Mouse (Mus musculus) MEL (cell line): ENCODE results near the gene Cby3. TPM values are rescaled to one million over a fixed set of nuclear protein-coding genes. Genes with fewer than 3 reads are reported as not detected.

Experiments used
- DNase-seq: peaks from one replicate; pipeline ENCODE4 v3.0.0; 2011; ENCODE audit warnings: low read depth, low spot score
- H3K27ac ChIP-seq: 2 replicates; pipeline ENCODE4 v1.5.1; 2012; ENCODE audit warnings: low read depth, mild to moderate bottlenecking, control low read depth, low read length, moderate library complexity; ENCODE audit not compliant: control insufficient read depth
- H3K27me3 ChIP-seq, 2 experiments: fragments of 150-350 bp in 1 of 2; sonication (generic) in 1 of 2; 2 replicates each; pipeline ENCODE4 v1.6.1; 2012; ENCODE audit warnings: low read length in 2 of 2, mild to moderate bottlenecking in 2 of 2, improper control_type of control experiment in 1 of 2, moderate library complexity in 1 of 2; ENCODE audit not compliant: insufficient read depth in 2 of 2, control insufficient read depth in 1 of 2
- H3K36me3 ChIP-seq, 2 experiments: 2 replicates each; pipeline ENCODE4 v1.6.1; 2012 to 2014; ENCODE audit warnings: low read length in 2 of 2, improper control_type of control experiment in 1 of 2, inconsistent platforms in 1 of 2, mild to moderate bottlenecking in 1 of 2; ENCODE audit not compliant: insufficient read depth in 2 of 2, control insufficient read depth in 1 of 2
- H3K4me1 ChIP-seq, 2 experiments: fragments of 150-350 bp in 1 of 2; sonication (generic) in 1 of 2; 2 replicates each; pipeline ENCODE4 v1.6.1; 2012; ENCODE audit warnings: low read length in 2 of 2, improper control_type of control experiment in 1 of 2, mild to moderate bottlenecking in 1 of 2; ENCODE audit not compliant: insufficient read depth in 2 of 2, control insufficient read depth in 1 of 2
- H3K4me3 ChIP-seq, 2 experiments: fragments of 150-350 bp in 1 of 2; sonication (generic) in 1 of 2; 2 replicates each; pipeline ENCODE4 v1.5.1; 2012; ENCODE audit warnings: low read depth in 2 of 2, low read length in 2 of 2, mild to moderate bottlenecking in 2 of 2, moderate library complexity in 2 of 2, control low read depth in 1 of 2, improper control_type of control experiment in 1 of 2; ENCODE audit not compliant: control insufficient read depth in 1 of 2, insufficient read depth in 1 of 2
- H3K79me2 ChIP-seq: 2 replicates; pipeline ENCODE4 v1.6.1; 2012; ENCODE audit warnings: mild to moderate bottlenecking, low read length, moderate library complexity; ENCODE audit not compliant: control insufficient read depth, poor library complexity, insufficient read depth
- H3K9ac ChIP-seq: 2 replicates; pipeline ENCODE4 v1.6.1; 2012; ENCODE audit warnings: low read depth, mild to moderate bottlenecking, control low read depth, low read length, moderate library complexity; ENCODE audit not compliant: control insufficient read depth, poor library complexity, severe bottlenecking
- H3K9me3 ChIP-seq: fragments of 150-350 bp; sonication (generic); replicated peaks from 2 replicates; pipeline ENCODE4 v1.6.1; 2012; ENCODE audit warnings: mild to moderate bottlenecking, low read length, improper control_type of control experiment, moderate library complexity; ENCODE audit not compliant: insufficient read depth
- BHLHE40 ChIP-seq: IDR thresholded peaks from 2 replicates; pipeline ENCODE4 v1.6.1; 2012; ENCODE audit warnings: low read depth, mild to moderate bottlenecking, inconsistent platforms, low read length, improper control_type of control experiment, borderline replicate concordance
- CHD1 ChIP-seq: IDR thresholded peaks from 2 replicates; pipeline ENCODE4 v1.6.1; 2012; ENCODE audit warnings: low read depth, mild to moderate bottlenecking, inconsistent platforms, low read length, improper control_type of control experiment
- CHD2 ChIP-seq: IDR thresholded peaks from 2 replicates; pipeline ENCODE4 v1.6.1; 2011; ENCODE audit warnings: low read length, improper control_type of control experiment
- E2F4 ChIP-seq: IDR thresholded peaks from 2 replicates; pipeline ENCODE4 v1.6.1; 2011; ENCODE audit warnings: low read depth, low read length, improper control_type of control experiment, borderline replicate concordance
- ELF1 ChIP-seq: IDR thresholded peaks from 2 replicates; pipeline ENCODE4 v1.6.1; 2014; ENCODE audit warnings: low read depth, mild to moderate bottlenecking, inconsistent platforms, low read length, improper control_type of control experiment, moderate library complexity
- EP300 ChIP-seq, 2 experiments: IDR thresholded peaks; 2 replicates each; pipeline ENCODE4 v1.6.1; 2011; ENCODE audit warnings: improper control_type of control experiment in 2 of 2, low read length in 2 of 2, low read depth in 1 of 2, mild to moderate bottlenecking in 1 of 2
- GATA1 ChIP-seq: IDR thresholded peaks from 2 replicates; pipeline ENCODE4 v1.6.1; 2011; ENCODE audit warnings: low read depth, low read length, improper control_type of control experiment
- JUND ChIP-seq: IDR thresholded peaks from 2 replicates; pipeline ENCODE4 v1.6.1; 2011; ENCODE audit warnings: low read depth, mild to moderate bottlenecking, improper control_type of control experiment, low read length
- MAFK ChIP-seq: IDR thresholded peaks from 2 replicates; pipeline ENCODE4 v1.6.1; 2011; ENCODE audit warnings: low read depth, mild to moderate bottlenecking, low read length, improper control_type of control experiment, borderline replicate concordance
- MAX ChIP-seq: IDR thresholded peaks from 2 replicates; pipeline ENCODE4 v1.6.1; 2011; ENCODE audit warnings: low read length, improper control_type of control experiment
- MXI1 ChIP-seq: IDR thresholded peaks from 2 replicates; pipeline ENCODE4 v1.6.1; 2011; ENCODE audit warnings: mild to moderate bottlenecking, low read depth, low read length, improper control_type of control experiment
- MYB ChIP-seq: IDR thresholded peaks from 2 replicates; pipeline ENCODE4 v1.6.1; 2011; ENCODE audit warnings: mild to moderate bottlenecking, low read depth, low read length, improper control_type of control experiment
- MYC ChIP-seq: IDR thresholded peaks from 2 replicates; pipeline ENCODE4 v1.6.1; 2011; ENCODE audit warnings: low read depth, mild to moderate bottlenecking, low read length, improper control_type of control experiment, moderate library complexity
- NELFE ChIP-seq: IDR thresholded peaks from 2 replicates; pipeline ENCODE4 v1.6.1; 2011; ENCODE audit warnings: low read depth, low read length, improper control_type of control experiment
- NRF1 ChIP-seq: IDR thresholded peaks from 2 replicates; pipeline ENCODE4 v1.6.1; 2014; ENCODE audit warnings: low read depth, mild to moderate bottlenecking, inconsistent platforms, low read length, improper control_type of control experiment, moderate library complexity; ENCODE audit not compliant: poor library complexity, insufficient read depth, severe bottlenecking
- POLR2A ChIP-seq, 2 experiments: IDR thresholded peaks; 2 replicates each; pipeline ENCODE4 v1.6.1; 2011 to 2012; ENCODE audit warnings: low read length in 2 of 2, mild to moderate bottlenecking in 2 of 2, control low read depth in 1 of 2, improper control_type of control experiment in 1 of 2, low read depth in 1 of 2, moderate library complexity in 1 of 2; ENCODE audit not compliant: control insufficient read depth in 1 of 2, insufficient read depth in 1 of 2, poor library complexity in 1 of 2
- POLR2AphosphoS2 ChIP-seq: IDR thresholded peaks from 2 replicates; pipeline ENCODE4 v1.6.1; 2011; ENCODE audit warnings: low read length, improper control_type of control experiment
- POLR2AphosphoS5 ChIP-seq: IDR thresholded peaks from 2 replicates; pipeline ENCODE4 v1.6.1; 2012; ENCODE audit warnings: low read depth, borderline replicate concordance, mild to moderate bottlenecking, inconsistent platforms, low read length, moderate library complexity, mixed read lengths
- RAD21 ChIP-seq: IDR thresholded peaks from 2 replicates; pipeline ENCODE4 v1.6.1; 2011; ENCODE audit warnings: mild to moderate bottlenecking, low read depth, low read length, improper control_type of control experiment
- RCOR1 ChIP-seq: IDR thresholded peaks from 2 replicates; pipeline ENCODE4 v1.6.1; 2012; ENCODE audit warnings: low read depth, mild to moderate bottlenecking, inconsistent platforms, low read length, improper control_type of control experiment
- SIN3A ChIP-seq: IDR thresholded peaks from 2 replicates; pipeline ENCODE4 v1.6.1; 2012; ENCODE audit warnings: low read length, improper control_type of control experiment, inconsistent platforms
- TAL1 ChIP-seq: IDR thresholded peaks from 2 replicates; pipeline ENCODE4 v1.6.1; 2012; ENCODE audit warnings: mild to moderate bottlenecking, inconsistent platforms, low read length, moderate library complexity, mixed read lengths
- ZNF384 ChIP-seq: IDR thresholded peaks from 2 replicates; pipeline ENCODE4 v1.6.1; 2012; ENCODE audit warnings: low read depth, mild to moderate bottlenecking, inconsistent platforms, low read length, improper control_type of control experiment
- polyA plus RNA-seq, 2 experiments: library from polyadenylated mRNA; stranded (reverse) in 1 of 2; unstranded in 1 of 2; fragments of >175 nt in 1 of 2; fragments of >200 nt in 1 of 2; gene quantifications; 2 replicates each; pipeline versions ENCODE4 v1.2.1 to v1.2.4; 2012; ENCODE audit warnings: low replicate concordance in 2 of 2, low read depth in 1 of 2; ENCODE audit not compliant: insufficient read length in 2 of 2, insufficient read depth in 1 of 2, missing spikeins in 1 of 2
- total RNA-seq: library from RNA; depleted of rRNA; stranded (reverse); fragments of 300-350 nt; gene quantifications from 2 replicates; pipeline ENCODE4 v1.2.3, GENCODE M21; 2012

Gene Cby3
- total and polyA plus RNA-seq, 3 experiments = 0.23 to 0.31 TPM; not detected in 1

DNA sequence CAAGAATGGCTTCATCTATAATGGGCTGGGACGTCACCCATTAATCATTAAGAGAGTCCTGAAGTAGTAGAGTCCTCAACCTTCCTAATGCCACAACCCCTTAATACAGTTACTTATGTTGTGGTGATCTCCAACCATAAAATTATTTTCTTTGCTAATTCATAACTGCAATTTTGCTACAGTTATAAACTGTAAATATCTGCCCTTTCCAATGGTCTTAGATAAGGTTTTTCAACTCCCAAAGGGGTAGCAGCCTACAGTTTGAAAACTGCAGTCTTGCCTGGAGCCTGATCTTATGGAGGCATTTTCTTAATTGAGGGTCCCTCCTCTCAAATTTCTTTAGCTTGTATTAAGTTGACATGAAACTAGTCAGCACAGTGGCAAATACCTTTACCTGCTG lies 24.9 kb upstream of the Cby3 start:
- Histone ChIP-seq H3K9me3 (no peaks in the 10 kb centered on the region), H3K9ac (no peak overlapping the region), H3K4me3 (no peak overlapping the region), H3K79me2 (peaks cover 17% of the 10 kb centered on the region), H3K36me3 (peaks cover 0 to 27% of the 10 kb centered on the region in 2 experiments; a peak in 3 of 4 replicates), H3K27me3 (no peaks in the 10 kb centered on the region), H3K4me1 (peaks cover 10 to 18% of the 10 kb centered on the region in 2 experiments), H3K27ac (no peak overlapping the region)
- no peak for DNase-seq
- TF ChIP-seq EP300 (IDR thresholded peaks at IDR 0.05; ENCODE audit: low read depth in 1 of 2, low read length in 2 of 2) = peak; percentile 40 to 68
- TF ChIP-seq CHD1 = no peak
- 0 out of 2 replicates have a peak, but pooled peaks have one; percentile 13 for TF ChIP-seq NELFE
- 0 out of 2 replicates have a peak, but pooled peaks have one; percentile 19 for TF ChIP-seq GATA1
- no peak for TF ChIP-seq NRF1
- TF ChIP-seq BHLHE40 = no peak
- peak; percentile 70 for TF ChIP-seq MYB

- no peak for DNase-seq
- peaks cover 0 to 35% of the 10 kb centered on the region in 2 experiments; a peak in 2 of 4 replicates for H3K36me3 ChIP-seq
- peaks cover 19 to 23% of the 10 kb centered on the region in 2 experiments for H3K4me1 ChIP-seq
- no peak for TF ChIP-seq NRF1
- TF ChIP-seq CHD1 = no peak
- no peak for TF ChIP-seq RCOR1
- TF ChIP-seq SIN3A = no peak
- TF ChIP-seq TAL1 = no peak
- no peak for TF ChIP-seq MAFK
- no peak for TF ChIP-seq ELF1
- no peak for TF ChIP-seq POLR2A (IDR thresholded peaks at IDR 0.05; ENCODE audit: control insufficient read depth in 1 of 2, insufficient read depth in 1 of 2, low read depth in 1 of 2, low read length in 2 of 2, poor library complexity in 1 of 2)
- TF ChIP-seq ZNF384 = no peak
- TF ChIP-seq CHD2 = no peak
- no peak for TF ChIP-seq MYC
- TF ChIP-seq MAX = no peak
- TF ChIP-seq JUND = no peak
- no peak for TF ChIP-seq POLR2AphosphoS2
- no peak for TF ChIP-seq POLR2AphosphoS5
- TF ChIP-seq RAD21 = no peak
- TF ChIP-seq E2F4 = no peak
- no peak for TF ChIP-seq MXI1
- H3K79me2 ChIP-seq = no peaks in the 10 kb centered on the region
- no peak overlapping the region for H3K4me3 ChIP-seq
- no peak overlapping the region for H3K27ac ChIP-seq
- no peak overlapping the region for H3K9ac ChIP-seq
- H3K9me3 ChIP-seq = no peaks in the 10 kb centered on the region
- no peaks in the 10 kb centered on the region for H3K27me3 ChIP-seq
Measured at GRCm38 (mm10) chr11:50333181-50333580, 21.1 kb upstream of the Cby3 start.
